ENCODE assay signal across 24 mouse cellular contexts in genomic region chr6:84698288-84698673, GRCm38 (mm10).
DNase-seq lines count a peak whose midpoint lies in the region; ATAC-seq and TF ChIP-seq lines count a peak whose summit lies in the region.
"Had no signal": no experiment of that assay in that cellular context is flagged by ENCODE, and none has a peak within 500 bp of the region (broad histone marks: within the 10 kb centered on the region; RNA-seq: fewer than 3 reads in every experiment).

No protein-coding gene starts in this region.

- H3K36me3 ChIP-seq in heart, embryonic 15.5 days = no peaks in the 10 kb centered on the region
- H3K36me3 ChIP-seq in lung, embryonic 14.5 days (ENCODE audit: insufficient read depth) = no peaks in the 10 kb centered on the region
- H3K36me3 ChIP-seq in small intestine, adult 2 months (ENCODE audit: control insufficient read depth, insufficient read depth, low read length) = no peaks in the 10 kb centered on the region
- no peaks in the 10 kb centered on the region for H3K36me3 ChIP-seq in stomach, embryonic 16.5 days (ENCODE audit: control insufficient read depth, insufficient read depth, low read length)
- H3K36me3 ChIP-seq: embryonic facial prominence, embryonic 10.5 days; embryonic facial prominence, embryonic 15.5 days; forebrain, embryonic 12.5 days; limb, embryonic 10.5 days; limb, embryonic 15.5 days; lung, embryonic 15.5 days had no signal

- no peaks in the 10 kb centered on the region for H3K9me3 ChIP-seq in heart, embryonic 15.5 days (replicated peaks)
- no peaks in the 10 kb centered on the region for H3K9me3 ChIP-seq in lung, embryonic 14.5 days (ENCODE audit: low read depth, low read length)
- no peaks in the 10 kb centered on the region for H3K9me3 ChIP-seq in stomach, embryonic 16.5 days (replicated peaks; ENCODE audit: control insufficient read depth, low read length)
- H3K9me3 ChIP-seq: embryonic facial prominence, embryonic 10.5 days; embryonic facial prominence, embryonic 15.5 days; forebrain, embryonic 12.5 days; limb, embryonic 10.5 days; limb, embryonic 15.5 days; lung, embryonic 15.5 days had no signal

- H3K4me2 ChIP-seq in heart, embryonic 15.5 days = no peak overlapping the region
- no peak overlapping the region for H3K4me2 ChIP-seq in lung, embryonic 14.5 days
- H3K4me2 ChIP-seq in stomach, embryonic 16.5 days (ENCODE audit: low read depth, low read length) = no peak overlapping the region
- H3K4me2 ChIP-seq: embryonic facial prominence, embryonic 15.5 days; forebrain, embryonic 12.5 days; hindbrain, embryonic 14.5 days; limb, embryonic 15.5 days; lung, embryonic 15.5 days had no signal

- TF ChIP-seq CTCF in lung, embryonic 14.5 days (IDR thresholded peaks at IDR 0.05; ENCODE audit: low read depth) = no peak
- TF ChIP-seq CTCF in small intestine, adult 2 months (IDR thresholded peaks at IDR 0.05; ENCODE audit: extremely low read depth, insufficient read length, insufficient replicate concordance, low read depth, low read length) = no peak

- H3K27ac ChIP-seq in heart, embryonic 15.5 days = 0 out of 2 replicates have a peak overlapping the region, but pooled peaks have one; percentile 57
- peak overlapping the region; percentile 33; the same call in 1 of the 2 replicates for H3K27ac ChIP-seq in lung, embryonic 14.5 days (ENCODE audit: low read depth)
- peak overlapping the region; percentile 82 for H3K27ac ChIP-seq in small intestine, adult 2 months (ENCODE audit: insufficient read depth, low read depth, low read length)
- H3K27ac ChIP-seq in stomach, embryonic 16.5 days (ENCODE audit: low read length) = peak overlapping the region; percentile 72
- H3K27ac ChIP-seq: embryonic facial prominence, embryonic 15.5 days; forebrain, embryonic 12.5 days; hindbrain, embryonic 14.5 days; kidney, postnatal 0 days; limb, embryonic 10.5 days; limb, embryonic 15.5 days; liver, embryonic 14.5 days; lung, embryonic 15.5 days had no signal

- 38% methylated on average over 1 of the region's 1 CpGs for WGBS in heart, embryonic 15.5 days
- 23% methylated on average over 1 of the region's 1 CpGs for WGBS in lung, embryonic 14.5 days
- WGBS in small intestine, adult 2 months = 48% methylated on average over 1 of the region's 1 CpGs
- 8% methylated on average over 1 of the region's 1 CpGs for WGBS in stomach, embryonic 16.5 days

- H3K4me1 ChIP-seq in heart, embryonic 15.5 days (replicated peaks) = peaks cover 18% of the 10 kb centered on the region
- peaks cover 16% of the 10 kb centered on the region for H3K4me1 ChIP-seq in lung, embryonic 14.5 days (ENCODE audit: insufficient read depth)
- peaks cover 32% of the 10 kb centered on the region for H3K4me1 ChIP-seq in small intestine, adult 2 months (ENCODE audit: control insufficient read depth, insufficient read depth, insufficient read length, low read length)
- H3K4me1 ChIP-seq in stomach, embryonic 16.5 days (ENCODE audit: control insufficient read depth, insufficient read depth, low read length) = peaks cover 22% of the 10 kb centered on the region

- no peak overlapping the region for H3K4me3 ChIP-seq in heart, embryonic 15.5 days
- no peak overlapping the region for H3K4me3 ChIP-seq in lung, embryonic 14.5 days (ENCODE audit: low read depth, low read length)
- no peak overlapping the region for H3K4me3 ChIP-seq in small intestine, adult 2 months (ENCODE audit: low read depth, low read length)
- H3K4me3 ChIP-seq in stomach, embryonic 16.5 days (replicated peaks; ENCODE audit: low read length) = no peak overlapping the region
- H3K4me3 ChIP-seq: embryonic facial prominence, embryonic 10.5 days; embryonic facial prominence, embryonic 15.5 days; forebrain, embryonic 12.5 days; limb, embryonic 10.5 days; limb, embryonic 15.5 days; lung, embryonic 15.5 days had no signal

- H3K9ac ChIP-seq in heart, embryonic 15.5 days = no peak overlapping the region
- H3K9ac ChIP-seq in lung, embryonic 14.5 days = no peak overlapping the region
- no peak overlapping the region for H3K9ac ChIP-seq in stomach, embryonic 16.5 days (ENCODE audit: low read length)
- H3K9ac ChIP-seq: embryonic facial prominence, embryonic 15.5 days; forebrain, embryonic 12.5 days; hindbrain, embryonic 14.5 days; limb, embryonic 15.5 days; liver, embryonic 14.5 days; lung, embryonic 15.5 days had no signal

- ATAC-seq in heart, embryonic 15.5 days (replicated peaks; ENCODE audit: insufficient number of reproducible peaks, insufficient read depth, low FRiP score, low read depth) = no peak
- no peak for ATAC-seq in lung, embryonic 14.5 days (ENCODE audit: insufficient read depth)
- ATAC-seq in stomach, embryonic 16.5 days (ENCODE audit: insufficient read depth, low FRiP score) = no peak
- ATAC-seq: activated CD4-positive, CD25-positive, alpha-beta regulatory T cell, adult 4 months had no signal

- no peak for TF ChIP-seq POLR2A in small intestine, adult 2 months (IDR thresholded peaks at IDR 0.05; ENCODE audit: low read depth, low read length)

- H3K27me3 ChIP-seq in heart, embryonic 15.5 days = no peaks in the 10 kb centered on the region
- H3K27me3 ChIP-seq in lung, embryonic 14.5 days (ENCODE audit: insufficient read depth, low read length) = no peaks in the 10 kb centered on the region
- no peaks in the 10 kb centered on the region for H3K27me3 ChIP-seq in small intestine, adult 2 months (ENCODE audit: control insufficient read depth, insufficient read depth, low read length)
- no peaks in the 10 kb centered on the region for H3K27me3 ChIP-seq in stomach, embryonic 16.5 days (ENCODE audit: control insufficient read depth, insufficient read depth, low read length)
- H3K27me3 ChIP-seq: embryonic facial prominence, embryonic 15.5 days; forebrain, embryonic 12.5 days; limb, embryonic 15.5 days; lung, embryonic 15.5 days had no signal

- no peak for DNase-seq in heart, adult 9 months (ENCODE audit: low spot score in 2 of 2)
- no peak for DNase-seq in lung, embryonic 14.5 days
- no peak for DNase-seq in lung, postnatal 25 days (ENCODE audit: low spot score)
- DNase-seq: B cell, adult 2 months; cerebellum, adult 8-10 months; cerebellum, postnatal 25 days; gastrocnemius, postnatal 14 days; layer of hippocampus, adult 9-11 months; midbrain, embryonic 14.5 days; right cerebral cortex, postnatal 25 days; spleen, adult 18-20 months had no signal
